Mouse (Mus musculus): ENCODE measurements around the gene Smim26. TPM values are rescaled to one million over a fixed set of nuclear protein-coding genes. Genes with fewer than 3 reads are reported as not detected.

Gene Smim26
- polyA plus RNA-seq, 1 experiment from 2014 or later, result 67.3 TPM

DNA sequence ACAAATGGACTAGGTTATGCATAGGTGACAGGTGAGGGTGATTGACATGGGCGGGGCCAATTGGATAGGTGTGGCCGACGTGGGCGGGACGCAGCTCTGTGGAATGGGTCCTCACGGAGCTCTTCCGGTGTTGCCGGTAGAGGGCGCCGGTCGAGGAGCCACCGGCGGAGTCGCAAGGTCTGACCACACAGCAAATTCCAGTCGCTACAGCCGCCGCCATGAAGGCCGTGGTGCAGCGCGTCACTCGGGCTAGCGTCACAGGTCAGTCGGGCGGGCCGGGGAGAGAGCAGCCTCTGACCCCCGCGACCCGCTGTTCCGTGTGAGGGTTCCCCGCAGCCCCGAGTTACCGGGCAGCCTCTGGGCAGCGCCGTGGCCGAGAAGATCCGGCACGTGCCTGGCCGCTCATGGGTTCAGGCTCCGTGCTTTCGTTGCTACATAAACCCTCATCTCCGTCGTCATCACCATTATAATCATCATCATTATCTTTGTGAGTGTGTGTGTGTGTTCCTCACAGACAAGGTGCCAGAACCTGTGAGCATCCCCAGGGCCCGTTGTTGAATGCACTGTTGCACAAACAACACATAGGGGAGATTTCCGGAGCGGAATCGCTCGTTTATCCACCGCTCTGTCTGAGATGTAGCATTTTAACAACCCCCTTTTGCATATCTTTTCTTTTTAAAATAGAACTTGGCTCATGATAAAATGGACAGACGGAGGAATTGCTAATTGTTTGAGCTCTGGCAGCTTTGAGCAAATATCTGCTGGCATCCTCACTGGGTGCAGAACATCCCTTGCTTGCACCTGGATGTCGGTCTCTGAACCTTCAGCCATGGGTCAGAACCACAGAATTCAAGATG is 6.2 kb downstream of the Smim26 start, which contains the start of gene Dtd1:
Gene Dtd1, plus strand, starts transcription at position 67 of the 857 bp plus-strand sequence.
- WGBS, result 2% methylated on average over 50 of the region's 50 CpGs
- Histone ChIP-seq H3K4me1 (replicated peaks) (peaks cover 8% of the 10 kb centered on the region; the same call in 1 of the 2 replicates), H3K27me3 (no peaks in the 10 kb centered on the region), H3K4me2 (peak within 1 kb of the TSS; percentile 65), H3K9ac (peak within 1 kb of the TSS; percentile 87), H3K4me3 (peak within 1 kb of the TSS; percentile 67), H3K27ac (peak within 1 kb of the TSS; percentile 85), H3K9me3 (no peaks in the 10 kb centered on the region), H3K36me3 (no peaks in the 10 kb centered on the region)
- peak; percentile 94 for ATAC-seq (ENCODE audit: low FRiP score)

- Histone ChIP-seq H3K27ac (no peak overlapping the region), H3K4me2 (no peak overlapping the region), H3K4me1 (replicated peaks) (peaks cover 8% of the 10 kb centered on the region; the same call in 1 of the 2 replicates), H3K9ac (no peak overlapping the region), H3K36me3 (peaks cover 7% of the 10 kb centered on the region), H3K9me3 (no peaks in the 10 kb centered on the region), H3K4me3 (no peak overlapping the region), H3K27me3 (no peaks in the 10 kb centered on the region)
- 92% methylated on average over 1 of the region's 1 CpGs for WGBS
- no peak for ATAC-seq (ENCODE audit: low FRiP score)
Observed at GRCm38 (mm10) chr2:144601576-144601975, 7.7 kb downstream of the Smim26 start.

DNA sequence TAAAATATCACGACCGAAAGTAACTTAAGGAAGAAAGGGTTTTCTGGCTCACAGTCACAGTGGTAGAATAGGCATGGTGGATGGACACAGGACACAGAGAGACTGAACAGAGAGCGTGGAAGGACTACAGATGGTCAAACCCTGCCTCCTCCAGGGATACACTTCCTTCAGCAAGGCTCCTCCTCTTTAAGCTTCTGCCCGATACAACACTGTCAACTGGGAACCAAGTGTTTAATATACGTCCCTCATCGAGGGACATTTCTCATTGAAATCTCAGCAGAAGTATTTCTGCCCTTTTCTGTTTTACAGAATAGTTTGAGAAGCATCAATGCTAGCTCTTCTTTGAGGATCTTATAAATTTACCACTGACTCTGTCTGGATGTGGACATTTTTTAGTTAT is 20.1 kb downstream of the Smim26 start:
- Histone ChIP-seq H3K9me3 (peaks cover under 1% of the 10 kb centered on the region; the same call in 1 of the 2 replicates), H3K4me1 (replicated peaks) (no peaks in the 10 kb centered on the region), H3K36me3 (peaks cover 4% of the 10 kb centered on the region; the same call in 1 of the 2 replicates), H3K4me2 (no peak overlapping the region), H3K27ac (no peak overlapping the region), H3K9ac (no peak overlapping the region), H3K27me3 (no peaks in the 10 kb centered on the region), H3K4me3 (no peak overlapping the region)
- no peak for ATAC-seq (ENCODE audit: low FRiP score)
- WGBS, result 95% methylated on average over 6 of the region's 6 CpGs

- Histone ChIP-seq H3K9me3 (no peaks in the 10 kb centered on the region), H3K9ac (no peak overlapping the region), H3K27me3 (no peaks in the 10 kb centered on the region), H3K4me2 (no peak overlapping the region), H3K36me3 (peaks cover 4% of the 10 kb centered on the region; the same call in 1 of the 2 replicates), H3K27ac (no peak overlapping the region), H3K4me3 (no peak overlapping the region), H3K4me1 (replicated peaks) (no peaks in the 10 kb centered on the region)
- WGBS, result 94% methylated on average over 16 of the region's 16 CpGs
- ATAC-seq (ENCODE audit: low FRiP score), result no peak
Observed at GRCm38 (mm10) chr2:144617074-144617874, 23.4 kb downstream of the Smim26 start.

DNA sequence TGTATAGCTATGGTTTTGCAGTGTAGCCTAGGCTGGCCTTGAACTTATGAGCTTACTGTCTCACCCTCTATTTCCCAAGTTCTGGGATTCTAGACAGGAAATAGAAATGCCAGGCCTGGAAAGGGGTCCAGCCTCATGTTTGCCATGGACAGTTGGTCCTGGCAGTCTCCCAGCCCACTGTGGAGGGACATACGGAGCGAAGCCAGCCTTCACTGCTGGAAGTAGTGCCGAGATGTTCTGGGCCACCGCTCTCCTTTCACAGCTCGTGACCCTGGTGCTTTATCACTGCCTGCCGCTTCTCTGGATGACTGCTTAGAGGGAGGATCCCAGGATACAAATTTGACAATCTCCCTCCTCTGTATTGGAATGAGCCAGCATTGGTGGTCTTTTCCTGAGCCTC is 27.6 kb downstream of the Smim26 start:
- 32% methylated on average over 6 of the region's 6 CpGs for WGBS
- no peak for ATAC-seq (ENCODE audit: low FRiP score)
- no peak overlapping the region for H3K27ac ChIP-seq

DNA sequence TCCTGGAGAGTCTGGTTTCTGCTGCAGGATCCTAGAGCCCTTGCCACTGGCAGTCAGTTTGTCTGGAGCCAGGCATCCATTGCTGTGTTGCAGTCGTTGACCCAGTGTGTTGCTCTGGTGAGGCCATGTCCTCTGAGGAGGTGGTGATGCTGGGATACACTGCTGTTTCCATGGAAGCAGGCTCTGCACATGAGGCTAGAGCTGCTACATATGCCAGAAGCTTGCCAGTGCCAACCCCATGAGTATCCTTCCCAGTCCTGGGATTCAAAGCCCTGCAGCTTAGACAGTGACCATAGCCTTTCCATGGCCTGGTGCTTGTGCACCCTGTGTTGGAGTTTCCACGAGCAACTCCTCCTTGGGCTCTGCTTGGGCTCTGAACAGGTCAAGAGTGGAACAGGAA is 39.7 kb downstream of the Smim26 start:
- Histone ChIP-seq H3K27ac (no peak overlapping the region), H3K9ac (no peak overlapping the region)
- ATAC-seq (ENCODE audit: low FRiP score), result no peak

More for the DNA sequence above, 27.6 kb downstream of the Smim26 start:
- H3K4me2 ChIP-seq, result no peak overlapping the region
- H3K27me3 ChIP-seq, result no peaks in the 10 kb centered on the region
- no peak overlapping the region for H3K4me3 ChIP-seq
- 0 out of 2 replicates have a peak, but pooled peaks cover 4% of the 10 kb centered on the region for H3K36me3 ChIP-seq
- H3K4me1 ChIP-seq (replicated peaks), result no peaks in the 10 kb centered on the region
- no peak overlapping the region for H3K9ac ChIP-seq
- no peaks in the 10 kb centered on the region for H3K9me3 ChIP-seq

DNA sequence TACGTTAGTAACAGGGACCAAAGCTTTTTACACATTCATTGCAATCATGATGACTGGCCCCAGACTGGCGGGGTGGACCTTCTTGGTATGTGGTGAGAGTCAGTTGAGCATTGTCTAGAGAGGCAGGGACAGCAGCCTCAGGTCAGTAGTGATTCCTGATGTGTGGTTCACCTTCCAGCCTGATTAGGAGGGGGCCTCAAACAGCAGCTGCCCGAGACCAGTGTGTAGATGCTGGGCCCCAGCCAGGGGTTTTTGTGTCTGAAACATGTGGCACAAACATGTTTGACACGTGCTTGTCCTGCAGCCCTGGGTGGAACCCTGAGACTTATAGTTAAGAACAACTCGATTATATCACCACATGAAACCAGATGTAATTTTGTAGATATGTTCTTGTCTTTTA is 40.4 kb downstream of the Smim26 start:
- no peak; the same call in 1 of the 2 replicates for ATAC-seq (ENCODE audit: low FRiP score)
- no peak overlapping the region for H3K9ac ChIP-seq
- no peaks in the 10 kb centered on the region for H3K27me3 ChIP-seq
- 0 out of 2 replicates have a peak, but pooled peaks cover 5% of the 10 kb centered on the region for H3K4me1 ChIP-seq (replicated peaks)
- WGBS, result 82% methylated on average over 5 of the region's 5 CpGs
- no peak overlapping the region for H3K4me3 ChIP-seq
- peak overlapping the region; percentile 44; the same call in 1 of the 2 replicates for H3K27ac ChIP-seq
- peaks cover 6% of the 10 kb centered on the region; the same call in 1 of the 2 replicates for H3K36me3 ChIP-seq
- no peaks in the 10 kb centered on the region for H3K9me3 ChIP-seq
- no peak overlapping the region for H3K4me2 ChIP-seq

More for the DNA sequence above, 39.7 kb downstream of the Smim26 start:
- Histone ChIP-seq H3K36me3 (peaks cover 6% of the 10 kb centered on the region; the same call in 1 of the 2 replicates), H3K9me3 (no peaks in the 10 kb centered on the region), H3K4me3 (no peak overlapping the region), H3K4me2 (no peak overlapping the region), H3K27me3 (no peaks in the 10 kb centered on the region), H3K4me1 (replicated peaks) (0 out of 2 replicates have a peak, but pooled peaks cover 5% of the 10 kb centered on the region)
- 85% methylated on average over 2 of the region's 2 CpGs for WGBS

DNA sequence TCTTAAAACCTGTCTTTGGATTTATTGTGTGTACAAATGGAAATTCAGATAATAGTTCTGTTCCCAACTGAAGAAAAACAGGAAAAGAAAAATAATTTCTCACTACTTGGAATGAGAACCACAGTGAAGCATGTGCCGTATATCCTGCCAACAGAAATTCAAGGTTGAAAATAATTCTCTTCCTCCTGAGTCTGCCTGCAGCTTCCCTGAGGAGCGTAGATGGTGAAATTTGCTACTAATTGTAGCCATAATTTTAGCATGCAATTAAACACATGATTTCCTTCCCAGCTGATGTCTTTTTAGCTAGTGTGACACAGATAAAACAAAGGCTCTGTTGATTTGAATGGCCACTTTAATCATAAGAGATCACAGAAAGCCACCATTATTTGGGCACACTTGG is 40.9 kb downstream of the Smim26 start:
- peaks cover 6% of the 10 kb centered on the region; the same call in 1 of the 2 replicates for H3K36me3 ChIP-seq
- no peak for ATAC-seq (ENCODE audit: low FRiP score)
- 0 out of 2 replicates have a peak, but pooled peaks cover 5% of the 10 kb centered on the region for H3K4me1 ChIP-seq (replicated peaks)
- WGBS, result 60% methylated on average over 2 of the region's 2 CpGs
- no peak overlapping the region for H3K4me3 ChIP-seq
- no peak overlapping the region for H3K9ac ChIP-seq
- H3K27me3 ChIP-seq, result no peaks in the 10 kb centered on the region
- peak overlapping the region; percentile 62 for H3K27ac ChIP-seq
- no peaks in the 10 kb centered on the region for H3K9me3 ChIP-seq
- no peak overlapping the region for H3K4me2 ChIP-seq

DNA sequence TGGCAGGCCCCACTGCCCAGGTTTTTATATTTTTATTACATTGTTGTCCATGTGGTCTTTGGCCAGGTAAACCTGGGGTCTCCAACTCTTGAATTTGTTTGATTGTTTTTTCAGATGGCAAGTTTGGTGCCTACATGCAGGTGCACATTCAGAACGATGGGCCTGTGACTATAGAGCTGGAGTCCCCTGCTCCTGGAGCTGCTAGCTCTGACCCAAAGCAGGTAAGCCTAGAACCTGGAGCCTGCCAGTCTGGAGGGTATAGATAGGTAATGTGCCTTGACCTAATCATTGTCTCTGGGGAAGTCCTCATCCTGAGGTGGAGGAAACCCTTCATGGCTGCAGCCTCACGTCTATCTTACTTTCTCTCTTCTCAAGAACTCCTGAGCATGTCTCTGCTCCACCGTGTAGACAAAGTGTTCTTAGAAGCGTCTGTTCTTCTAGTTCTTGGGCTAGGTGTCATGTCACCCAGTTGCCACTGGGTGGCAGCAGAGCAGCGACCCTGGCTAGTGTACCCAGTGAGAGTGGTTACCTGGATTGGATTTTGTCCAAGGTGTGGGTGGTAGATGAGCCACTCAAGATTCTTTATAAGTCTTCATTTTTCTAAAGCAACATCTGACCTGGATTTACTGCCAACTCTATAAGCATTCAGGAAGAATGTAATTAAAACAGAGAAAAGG is 41.9 kb downstream of the Smim26 start:
- H3K27ac ChIP-seq, result peak overlapping the region; percentile 62; the same call in 1 of the 2 replicates
- WGBS, result 17% methylated on average over 5 of the region's 5 CpGs
- peaks cover 6% of the 10 kb centered on the region; the same call in 1 of the 2 replicates for H3K36me3 ChIP-seq

DNA sequence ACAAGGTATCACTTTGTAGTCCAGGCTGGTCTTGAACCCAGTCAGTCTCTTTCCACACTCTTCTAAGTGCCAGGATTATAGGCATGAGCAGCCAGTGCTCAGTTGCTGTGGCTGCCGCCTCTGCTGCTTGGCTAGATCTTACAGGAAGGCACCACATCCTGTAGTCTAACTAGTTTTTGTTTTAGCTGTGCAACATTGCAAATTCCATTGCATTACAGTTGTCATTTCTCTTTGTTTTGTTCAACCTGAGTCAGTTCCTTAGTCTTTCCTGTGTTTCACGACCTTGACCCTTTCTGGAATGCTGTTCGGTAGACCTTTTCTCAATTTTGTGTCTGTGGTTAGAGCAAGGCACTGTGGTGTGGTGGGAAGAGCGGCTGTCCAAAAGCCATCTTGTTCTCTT is 43.4 kb downstream of the Smim26 start:
- peaks cover 9% of the 10 kb centered on the region; the same call in 1 of the 2 replicates for H3K4me1 ChIP-seq (replicated peaks)
- no peak overlapping the region for H3K27ac ChIP-seq
- ATAC-seq (ENCODE audit: low FRiP score), result no peak
- H3K36me3 ChIP-seq, result peaks cover 5% of the 10 kb centered on the region; the same call in 1 of the 2 replicates
- no peak overlapping the region for H3K4me3 ChIP-seq
- H3K4me2 ChIP-seq, result no peak overlapping the region
- 83% methylated on average over 4 of the region's 4 CpGs for WGBS
- no peak overlapping the region for H3K9ac ChIP-seq
- no peaks in the 10 kb centered on the region for H3K9me3 ChIP-seq
- no peaks in the 10 kb centered on the region for H3K27me3 ChIP-seq

More for the DNA sequence above, 41.9 kb downstream of the Smim26 start:
- Histone ChIP-seq H3K9ac (no peak overlapping the region), H3K4me2 (no peak overlapping the region), H3K4me1 (replicated peaks) (peaks cover 9% of the 10 kb centered on the region; the same call in 1 of the 2 replicates), H3K9me3 (no peaks in the 10 kb centered on the region), H3K4me3 (no peak overlapping the region), H3K27me3 (no peaks in the 10 kb centered on the region)
- ATAC-seq (ENCODE audit: low FRiP score), result peak; percentile 73; the same call in 1 of the 2 replicates

GRCm38 (mm10) chr2:144637671-144638395 is 44.0 kb downstream of the Smim26 start:
- H3K27ac ChIP-seq, result no peak overlapping the region
- no peaks in the 10 kb centered on the region for H3K36me3 ChIP-seq
- H3K27me3 ChIP-seq, result no peaks in the 10 kb centered on the region
- H3K9ac ChIP-seq, result no peak overlapping the region
- peaks cover 9% of the 10 kb centered on the region; the same call in 1 of the 2 replicates for H3K4me1 ChIP-seq (replicated peaks)
- WGBS, result 72% methylated on average over 11 of the region's 12 CpGs
- no peak overlapping the region for H3K4me2 ChIP-seq
- no peak for ATAC-seq (ENCODE audit: low FRiP score)
- H3K4me3 ChIP-seq, result no peak overlapping the region
- H3K9me3 ChIP-seq, result no peaks in the 10 kb centered on the region

Measured in hindbrain, embryonic 13.5 days (tissue).